Mouse (Mus musculus) CH12.LX (cell line): ENCODE results near the gene Slc39a7. TPM values are rescaled to one million over a fixed set of nuclear protein-coding genes. Genes with fewer than 3 reads are reported as not detected.

Experiments used
- DNase-seq: peaks from one replicate; pipeline ENCODE4 v3.0.0-alpha.2; 2013; ENCODE audit errors: extremely low read depth
- H3K27ac ChIP-seq: 2 replicates; pipeline ENCODE4 v1.5.1; 2012; ENCODE audit warnings: low read depth, mild to moderate bottlenecking, control low read depth, moderate library complexity; ENCODE audit not compliant: insufficient read depth
- H3K27me3 ChIP-seq: replicated peaks from 2 replicates; pipeline ENCODE3; 2012; ENCODE audit warnings: inconsistent platforms
- H3K36me3 ChIP-seq, 2 experiments: replicated peaks in 1 of 2; 2 replicates each; pipeline versions ENCODE3 to v1.6.1; 2012; ENCODE audit warnings: inconsistent platforms in 1 of 2, low read length in 1 of 2, mild to moderate bottlenecking in 1 of 2, mixed read lengths in 1 of 2, moderate library complexity in 1 of 2; ENCODE audit not compliant: control insufficient read depth in 1 of 2, insufficient read depth in 1 of 2
- H3K4me1 ChIP-seq, 2 experiments: 2 replicates each; pipeline ENCODE4 v1.6.1; 2012; ENCODE audit warnings: inconsistent platforms in 1 of 2, moderate library complexity in 1 of 2; ENCODE audit not compliant: insufficient read depth in 2 of 2, control insufficient read depth in 1 of 2
- H3K4me2 ChIP-seq: 2 replicates; pipeline ENCODE4 v1.6.1; 2012; ENCODE audit warnings: low read depth, mild to moderate bottlenecking, control low read depth; ENCODE audit not compliant: poor library complexity, insufficient read depth, severe bottlenecking
- H3K4me3 ChIP-seq, 3 experiments: fragments of 150-350 bp in 1 of 3; sonication (generic) in 1 of 3; replicated peaks in 1 of 3; 2 replicates each; pipeline versions ENCODE3 to v1.5.1; 2011 to 2012; ENCODE audit warnings: low read depth in 2 of 3, low read length in 2 of 3, mild to moderate bottlenecking in 2 of 3, moderate library complexity in 2 of 3, control low read depth in 1 of 3, improper control_type of control experiment in 1 of 3, inconsistent platforms in 1 of 3, mixed read lengths in 1 of 3; ENCODE audit not compliant: poor library complexity in 1 of 3
- H3K79me2 ChIP-seq: replicated peaks from 2 replicates; pipeline ENCODE4 v1.6.1; 2012; ENCODE audit warnings: mild to moderate bottlenecking, moderate library complexity; ENCODE audit not compliant: control insufficient read depth, poor library complexity, insufficient read depth, severe bottlenecking; ENCODE audit errors: extremely low read depth
- H3K9ac ChIP-seq: 2 replicates; pipeline ENCODE4 v1.6.1; 2012; ENCODE audit warnings: low read depth, mild to moderate bottlenecking, control low read depth, moderate library complexity; ENCODE audit not compliant: insufficient read depth
- H3K9me3 ChIP-seq: replicated peaks from 2 replicates; pipeline ENCODE3; 2012; ENCODE audit warnings: low read length, inconsistent platforms, mixed read lengths
- CHD1 ChIP-seq: IDR thresholded peaks from 2 replicates; pipeline ENCODE4 v1.6.1; 2012; ENCODE audit warnings: low read depth, low read length, improper control_type of control experiment, inconsistent platforms
- CHD2 ChIP-seq: IDR thresholded peaks from 2 replicates; pipeline ENCODE4 v1.6.1; 2011; ENCODE audit warnings: low read length, improper control_type of control experiment
- E2F4 ChIP-seq: IDR thresholded peaks from 2 replicates; pipeline ENCODE4 v1.6.1; 2011; ENCODE audit warnings: low read depth, low read length, improper control_type of control experiment; ENCODE audit not compliant: insufficient replicate concordance
- JUND ChIP-seq: conservative IDR thresholded peaks from 2 replicates; pipeline ENCODE4 v1.6.1; 2011; ENCODE audit warnings: low read depth, low read length, improper control_type of control experiment
- MAFK ChIP-seq: IDR thresholded peaks from 2 replicates; pipeline ENCODE4 v1.6.1; 2011; ENCODE audit warnings: low read length, improper control_type of control experiment; ENCODE audit not compliant: insufficient replicate concordance
- NELFE ChIP-seq: IDR thresholded peaks from 2 replicates; pipeline ENCODE4 v1.6.1; 2011; ENCODE audit warnings: low read depth, low read length, improper control_type of control experiment
- NRF1 ChIP-seq: IDR thresholded peaks from 2 replicates; pipeline ENCODE4 v1.6.1; 2014; ENCODE audit warnings: low read depth, mild to moderate bottlenecking, inconsistent platforms, low read length, improper control_type of control experiment, moderate library complexity
- PAX5 ChIP-seq: IDR thresholded peaks from 2 replicates; pipeline ENCODE4 v1.6.1; 2012; ENCODE audit warnings: low read length, inconsistent platforms, mixed read lengths
- POLR2AphosphoS2 ChIP-seq: IDR thresholded peaks from 2 replicates; pipeline ENCODE4 v1.6.1; 2011; ENCODE audit warnings: low read depth, low read length, improper control_type of control experiment
- RAD21 ChIP-seq: IDR thresholded peaks from 2 replicates; pipeline ENCODE4 v1.6.1; 2011; ENCODE audit warnings: low read depth, mild to moderate bottlenecking, low read length, improper control_type of control experiment, moderate library complexity
- SMC3 ChIP-seq: IDR thresholded peaks from 2 replicates; pipeline ENCODE4 v1.6.1; 2011; ENCODE audit warnings: low read depth, low read length, improper control_type of control experiment
- TBP ChIP-seq: conservative IDR thresholded peaks from 2 replicates; pipeline ENCODE4 v1.6.1; 2011; ENCODE audit warnings: low read depth, low read length, improper control_type of control experiment
- TCF12 ChIP-seq: IDR thresholded peaks from 2 replicates; pipeline ENCODE4 v1.6.1; 2014; ENCODE audit warnings: low read depth, mild to moderate bottlenecking, inconsistent platforms, low read length, improper control_type of control experiment
- USF2 ChIP-seq: conservative IDR thresholded peaks from 2 replicates; pipeline ENCODE4 v1.6.1; 2011; ENCODE audit warnings: low read depth, low read length, improper control_type of control experiment
- ZC3H11A ChIP-seq: IDR thresholded peaks from 2 replicates; pipeline ENCODE4 v1.6.1; 2012; ENCODE audit warnings: low read depth, mild to moderate bottlenecking, inconsistent platforms, low read length, improper control_type of control experiment
- ZMIZ1 ChIP-seq: IDR thresholded peaks from 2 replicates; pipeline ENCODE4 v1.6.1; 2012; ENCODE audit warnings: low read depth, mild to moderate bottlenecking, inconsistent platforms, low read length, improper control_type of control experiment
- dilution Hi-C: fragments of 300-500 bp; cut with MboI; formaldehyde crosslinking; loops from 2 replicates; pipeline ENCODE4 v1.14.3; 2020; ENCODE audit warnings: low sequenced_read_pairs; ENCODE audit not compliant: extremely low pct_unique_long_range_greater_than_20kb, extremely low pct_ligation_motif_present
- in situ Hi-C: fragments of 300-500 bp; cut with MboI; formaldehyde crosslinking; loops from 3 replicates; pipeline ENCODE4 v1.14.3; 2019; ENCODE audit warnings: low sequenced_read_pairs, low pct_ligation_motif_present, low pct_unique_long_range_greater_than_20kb, mixed read lengths
- polyA plus RNA-seq: library from polyadenylated mRNA; unstranded; fragments of >175 nt; gene quantifications from 2 replicates; pipeline ENCODE4 v1.2.1, GENCODE M21; 2012; ENCODE audit warnings: low read depth; ENCODE audit not compliant: insufficient read length
- total RNA-seq, 2 experiments: library from RNA; depleted of rRNA; stranded (reverse); fragments of 300-350 nt in 1 of 2; fragments of >200 nt in 1 of 2; gene quantifications; 2 replicates each; pipeline ENCODE4 v1.2.3; 2012 to 2014

Gene Slc39a7
- total and polyA plus RNA-seq, 3 experiments, result 96.8 to 116 (median 105) TPM

DNA sequence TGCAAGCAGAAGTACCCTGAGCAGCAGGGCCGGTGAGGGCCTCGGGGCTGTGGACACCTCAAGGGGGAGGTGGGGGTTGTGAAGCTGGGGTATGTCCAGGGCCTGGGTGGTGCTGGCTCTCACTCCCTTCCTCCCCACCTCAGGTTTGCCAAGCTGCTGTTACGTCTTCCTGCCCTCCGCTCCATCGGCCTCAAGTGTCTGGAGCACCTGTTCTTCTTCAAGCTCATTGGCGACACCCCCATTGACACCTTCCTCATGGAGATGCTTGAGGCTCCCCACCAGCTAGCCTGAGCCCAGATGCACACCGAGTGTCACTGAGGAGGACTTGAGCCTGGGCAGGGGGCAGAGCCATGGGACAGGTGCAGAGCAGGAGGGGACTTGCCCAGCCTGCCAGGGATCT, 5.8 kb upstream of the Slc39a7 start:
- H3K27ac ChIP-seq, result no peak overlapping the region
- in situ Hi-C loops (no loop called here), dilution Hi-C loops (no loop called here)
- peaks cover 13% of the 10 kb centered on the region for H3K79me2 ChIP-seq
- no peak overlapping the region for H3K4me3 ChIP-seq
- no peak overlapping the region for H3K9ac ChIP-seq
- H3K4me1 ChIP-seq, result peaks cover 8 to 24% of the 10 kb centered on the region in 2 experiments
- H3K4me2 ChIP-seq, result no peak overlapping the region
- DNase-seq, result no peak
- TF ChIP-seq ZC3H11A, result no peak
- TF ChIP-seq NRF1, result no peak
- no peak for TF ChIP-seq NELFE
- no peak for TF ChIP-seq JUND
- TF ChIP-seq TCF12, result no peak
- H3K9me3 ChIP-seq, result no peaks in the 10 kb centered on the region
- H3K27me3 ChIP-seq, result no peaks in the 10 kb centered on the region
- H3K36me3 ChIP-seq, result peaks cover 34 to 74% of the 10 kb centered on the region in 2 experiments

- H3K36me3 ChIP-seq, result peaks cover 34 to 68% of the 10 kb centered on the region in 2 experiments
- no peak overlapping the region for H3K4me2 ChIP-seq
- TF ChIP-seq SMC3 (no peak), ZMIZ1 (no peak), RAD21 (no peak), CHD2 (no peak), ZC3H11A (no peak), TBP (no peak), USF2 (no peak), MAFK (no peak), POLR2AphosphoS2 (no peak), NRF1 (no peak), PAX5 (no peak), NELFE (no peak), E2F4 (no peak), CHD1 (no peak)
- DNase-seq, result no peak
- dilution Hi-C loops, result no loop called here
- no peak overlapping the region for H3K9ac ChIP-seq
- no peaks in the 10 kb centered on the region for H3K9me3 ChIP-seq
- H3K79me2 ChIP-seq, result peaks cover 14% of the 10 kb centered on the region
- H3K27me3 ChIP-seq, result no peaks in the 10 kb centered on the region
- H3K4me1 ChIP-seq, result peaks cover 8 to 24% of the 10 kb centered on the region in 2 experiments
- no peak overlapping the region for H3K27ac ChIP-seq
- in situ Hi-C loops, result no loop called here
- H3K4me3 ChIP-seq, result no peak overlapping the region
Observed at GRCm38 (mm10) chr17:34036647-34037046, 5.2 kb upstream of the Slc39a7 start.
